Mouse (Mus musculus) bone marrow macrophage, adult 2 months (primary cell): Measurements from ENCODE around the gene BC030499.

Experiments used
- CTCF ChIP-seq: IDR thresholded peaks from 2 replicates; pipeline ENCODE4 v1.5.1; 2012; ENCODE audit warnings: low read depth, mild to moderate bottlenecking, low read length, moderate library complexity
- POLR2A ChIP-seq: IDR thresholded peaks from 2 replicates; pipeline ENCODE4 v1.6.1; 2012; ENCODE audit warnings: mild to moderate bottlenecking, low read depth, low read length, borderline replicate concordance

GRCm38 (mm10) chr11:78279586-78279985, 11.1 kb upstream of the BC030499 start:
- TF ChIP-seq POLR2A (no peak), CTCF (no peak)
